Comparison of ENCODE assay signal across 17 mouse cellular contexts in the genomic region with DNA sequence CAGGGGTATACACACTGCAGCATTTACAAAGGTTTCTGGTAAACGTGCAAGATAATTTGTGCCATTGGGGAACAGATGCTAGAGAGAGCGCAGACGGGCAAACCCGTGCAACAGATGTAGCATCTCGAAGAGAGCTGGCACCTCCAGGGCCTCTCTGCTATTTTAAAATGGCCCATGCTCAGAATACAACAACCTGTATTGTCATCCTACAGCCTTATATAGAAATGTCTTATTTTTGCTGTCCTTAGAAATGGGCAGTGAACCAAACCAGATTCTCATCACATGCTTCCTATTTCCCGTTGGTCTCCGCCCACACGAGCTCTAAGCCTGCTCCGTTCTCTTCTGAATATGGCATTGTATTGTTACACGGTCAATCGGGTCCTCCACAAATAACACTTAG. TPM values are rescaled to one million over a fixed set of nuclear protein-coding genes. Genes with fewer than 3 reads are reported as not detected.
DNase-seq lines count a peak whose midpoint lies in the region; ATAC-seq lines count a peak whose summit lies in the region.
"Had no signal": no experiment of that assay in that cellular context is flagged by ENCODE, and none has a peak within 500 bp of the region (broad histone marks: within the 10 kb centered on the region; RNA-seq: fewer than 3 reads in every experiment).

No protein-coding gene starts in this region.

- no peak overlapping the region for H3K4me3 ChIP-seq in embryonic facial prominence, embryonic 13.5 days
- no peak overlapping the region for H3K4me3 ChIP-seq in embryonic facial prominence, embryonic 10.5 days
- H3K4me3 ChIP-seq: left cerebral cortex, adult 2 months; neural tube, embryonic 12.5 days had no signal

- no peak overlapping the region for H3K27ac ChIP-seq in embryonic facial prominence, embryonic 13.5 days
- H3K27ac ChIP-seq in embryonic facial prominence, embryonic 10.5 days (replicated peaks), result no peak overlapping the region
- H3K27ac ChIP-seq: left cerebral cortex, adult 2 months; neural tube, embryonic 12.5 days had no signal

- H3K27me3 ChIP-seq in embryonic facial prominence, embryonic 13.5 days, result no peaks in the 10 kb centered on the region
- H3K27me3 ChIP-seq in embryonic facial prominence, embryonic 10.5 days (replicated peaks; ENCODE audit: low read depth, poor library complexity, severe bottlenecking), result 0 out of 2 replicates have a peak, but pooled peaks cover 2% of the 10 kb centered on the region
- H3K27me3 ChIP-seq: neural tube, embryonic 12.5 days had no signal

- H3K4me1 ChIP-seq in embryonic facial prominence, embryonic 13.5 days, result peaks cover 27% of the 10 kb centered on the region
- peaks cover 42% of the 10 kb centered on the region for H3K4me1 ChIP-seq in embryonic facial prominence, embryonic 10.5 days

- no peak overlapping the region for H3K4me2 ChIP-seq in embryonic facial prominence, embryonic 13.5 days
- H3K4me2 ChIP-seq: liver, embryonic 11.5 days; neural tube, embryonic 12.5 days had no signal

- no peaks in the 10 kb centered on the region for H3K9me3 ChIP-seq in embryonic facial prominence, embryonic 13.5 days
- H3K9me3 ChIP-seq in embryonic facial prominence, embryonic 10.5 days, result no peaks in the 10 kb centered on the region
- H3K9me3 ChIP-seq: neural tube, embryonic 12.5 days had no signal

- DNase-seq in embryonic facial prominence, embryonic 10.5 days (ENCODE audit: low spot score), result no peak
- DNase-seq in lung, postnatal 36 days, result peak; percentile 49
- DNase-seq in lung, postnatal 25 days (ENCODE audit: low spot score), result no peak
- peak; percentile 54 to 73 for DNase-seq in layer of hippocampus, adult 8-10 months (ENCODE audit: low spot score in 2 of 2)
- DNase-seq in right cerebral cortex, postnatal 10 days (ENCODE audit: low spot score in 2 of 2), result peak; percentile 68 to 83
- DNase-seq in kidney, adult 11 months, result no peak
- DNase-seq: cerebellum, adult 2 months; embryo, embryonic 11 days; kidney, postnatal 10 days; lung, postnatal 10 days; thymus, adult 18-20 months had no signal

- ATAC-seq in embryonic facial prominence, embryonic 13.5 days (ENCODE audit: insufficient number of reproducible peaks, insufficient read depth, low FRiP score, low TSS enrichment, low read depth), result no peak
- no peak for ATAC-seq in activated CD4-positive, CD25-positive, alpha-beta regulatory T cell, adult 4 months
- ATAC-seq: midbrain, embryonic 16.5 days had no signal

- 56% methylated on average over 11 of the region's 11 CpGs for WGBS in embryonic facial prominence, embryonic 13.5 days
- 81% methylated on average over 11 of the region's 11 CpGs for WGBS in embryonic facial prominence, embryonic 10.5 days

- H3K36me3 ChIP-seq in embryonic facial prominence, embryonic 13.5 days, result no peaks in the 10 kb centered on the region
- no peaks in the 10 kb centered on the region for H3K36me3 ChIP-seq in embryonic facial prominence, embryonic 10.5 days (replicated peaks)
- H3K36me3 ChIP-seq: neural tube, embryonic 12.5 days had no signal

- peak overlapping the region; percentile 21; the same call in 1 of the 2 replicates for H3K9ac ChIP-seq in embryonic facial prominence, embryonic 13.5 days
- H3K9ac ChIP-seq: neural tube, embryonic 12.5 days had no signal

RNA-seq across cellular contexts. Expression of a gene that starts 3.7 kb away (rescaled TPM):
- 3.0 and 3.6 TPM in 2 replicates for polyA plus RNA-seq in embryonic facial prominence, embryonic 13.5 days (2015; fragmentation: Nextera tagmentation; extraction: Ambion mirVana)
- polyA plus RNA-seq in embryonic facial prominence, embryonic 10.5 days (2016; fragmentation: Nextera tagmentation; extraction: Ambion mirVana), result 2.5 and 3.1 TPM in 2 replicates
- 1 to 10 TPM in 2 of 4 experiments, under 1 TPM in 2; 0.23 to 1.5 (median 0.90) TPM for total RNA-seq in layer of hippocampus, adult 8-10 months (2022)
- not detected for polyA plus RNA-seq in activated CD4-positive, CD25-positive, alpha-beta regulatory T cell, adult 4 months (2017; shearing (Covaris generic))

Comparison
In these comparisons a context has a peak if more than half of its experiments do, and no peak if none do; other contexts are left out.
1. DNase-seq: peak in lung, postnatal 36 days (single experiment), layer of hippocampus, adult 8-10 months (2 of 2) and right cerebral cortex, postnatal 10 days (2 of 2); none in embryonic facial prominence, embryonic 10.5 days (single experiment), lung, postnatal 25 days (single experiment) and kidney, adult 11 months (single experiment).